Mouse (Mus musculus): Measurements from ENCODE around the gene Exo5.

- no peak for TF ChIP-seq EP300 (IDR thresholded peaks at IDR 0.05; ENCODE audit: low read depth in 1 of 2, low read length in 2 of 2)
- no peak for TF ChIP-seq CTCF (IDR thresholded peaks at IDR 0.05 in 2 of 3, conservative IDR thresholded peaks at IDR 0.05 in 1 of 3; ENCODE audit: control insufficient read depth in 1 of 3, insufficient read depth in 1 of 3, low read depth in 2 of 3, low read length in 3 of 3, poor library complexity in 1 of 3, severe bottlenecking in 1 of 3)
- no peak for TF ChIP-seq POLR2A (IDR thresholded peaks at IDR 0.05; ENCODE audit: control insufficient read depth in 1 of 2, insufficient read depth in 1 of 2, low read depth in 1 of 2, low read length in 2 of 2, poor library complexity in 1 of 2)
- no peak for TF ChIP-seq UBTF (IDR thresholded peaks at IDR 0.05; ENCODE audit: borderline replicate concordance, insufficient read depth, low read depth, low read length)
- TF ChIP-seq MXI1 (IDR thresholded peaks at IDR 0.05; ENCODE audit: low read depth, low read length): no peak
- TF ChIP-seq USF1 (IDR thresholded peaks at IDR 0.05; ENCODE audit: low read depth, low read length): no peak
- TF ChIP-seq CHD2 (IDR thresholded peaks at IDR 0.05; ENCODE audit: low read length): no peak
- TF ChIP-seq CHD1 (IDR thresholded peaks at IDR 0.05; ENCODE audit: low read depth, low read length): no peak
These were observed 48.9 kb downstream of the Exo5 start for GRCm38 (mm10) chr4:120875961-120876360.

All from MEL (cell line).